Mouse (Mus musculus) MEL (cell line): ENCODE results near the gene Nucb1. TPM values are rescaled to one million over a fixed set of nuclear protein-coding genes. Genes with fewer than 3 reads are reported as not detected.

Source experiments
- DNase-seq: peaks from one replicate; pipeline ENCODE4 v3.0.0; 2011; ENCODE audit warnings: low read depth, low spot score
- H3K27ac ChIP-seq: 2 replicates; pipeline ENCODE4 v1.5.1; 2012; ENCODE audit warnings: low read depth, mild to moderate bottlenecking, control low read depth, low read length, moderate library complexity; ENCODE audit not compliant: control insufficient read depth
- H3K27me3 ChIP-seq, 2 experiments: fragments of 150-350 bp in 1 of 2; sonication (generic) in 1 of 2; 2 replicates each; pipeline ENCODE4 v1.6.1; 2012; ENCODE audit warnings: low read length in 2 of 2, mild to moderate bottlenecking in 2 of 2, improper control_type of control experiment in 1 of 2, moderate library complexity in 1 of 2; ENCODE audit not compliant: insufficient read depth in 2 of 2, control insufficient read depth in 1 of 2
- H3K36me3 ChIP-seq, 2 experiments: 2 replicates each; pipeline ENCODE4 v1.6.1; 2012 to 2014; ENCODE audit warnings: low read length in 2 of 2, improper control_type of control experiment in 1 of 2, inconsistent platforms in 1 of 2, mild to moderate bottlenecking in 1 of 2; ENCODE audit not compliant: insufficient read depth in 2 of 2, control insufficient read depth in 1 of 2
- H3K4me1 ChIP-seq, 2 experiments: fragments of 150-350 bp in 1 of 2; sonication (generic) in 1 of 2; 2 replicates each; pipeline ENCODE4 v1.6.1; 2012; ENCODE audit warnings: low read length in 2 of 2, improper control_type of control experiment in 1 of 2, mild to moderate bottlenecking in 1 of 2; ENCODE audit not compliant: insufficient read depth in 2 of 2, control insufficient read depth in 1 of 2
- H3K4me3 ChIP-seq, 2 experiments: fragments of 150-350 bp in 1 of 2; sonication (generic) in 1 of 2; 2 replicates each; pipeline ENCODE4 v1.5.1; 2012; ENCODE audit warnings: low read depth in 2 of 2, low read length in 2 of 2, mild to moderate bottlenecking in 2 of 2, moderate library complexity in 2 of 2, control low read depth in 1 of 2, improper control_type of control experiment in 1 of 2; ENCODE audit not compliant: control insufficient read depth in 1 of 2, insufficient read depth in 1 of 2
- H3K79me2 ChIP-seq: 2 replicates; pipeline ENCODE4 v1.6.1; 2012; ENCODE audit warnings: mild to moderate bottlenecking, low read length, moderate library complexity; ENCODE audit not compliant: control insufficient read depth, poor library complexity, insufficient read depth
- H3K9ac ChIP-seq: 2 replicates; pipeline ENCODE4 v1.6.1; 2012; ENCODE audit warnings: low read depth, mild to moderate bottlenecking, control low read depth, low read length, moderate library complexity; ENCODE audit not compliant: control insufficient read depth, poor library complexity, severe bottlenecking
- H3K9me3 ChIP-seq: fragments of 150-350 bp; sonication (generic); replicated peaks from 2 replicates; pipeline ENCODE4 v1.6.1; 2012; ENCODE audit warnings: mild to moderate bottlenecking, low read length, improper control_type of control experiment, moderate library complexity; ENCODE audit not compliant: insufficient read depth
- BHLHE40 ChIP-seq: IDR thresholded peaks from 2 replicates; pipeline ENCODE4 v1.6.1; 2012; ENCODE audit warnings: low read depth, mild to moderate bottlenecking, inconsistent platforms, low read length, improper control_type of control experiment, borderline replicate concordance
- CHD1 ChIP-seq: IDR thresholded peaks from 2 replicates; pipeline ENCODE4 v1.6.1; 2012; ENCODE audit warnings: low read depth, mild to moderate bottlenecking, inconsistent platforms, low read length, improper control_type of control experiment
- CHD2 ChIP-seq: IDR thresholded peaks from 2 replicates; pipeline ENCODE4 v1.6.1; 2011; ENCODE audit warnings: low read length, improper control_type of control experiment
- CTCF ChIP-seq, 3 experiments: IDR thresholded peaks in 2 of 3; conservative IDR thresholded peaks in 1 of 3; 2 replicates each; pipeline ENCODE4 v1.5.1; 2011 to 2012; ENCODE audit warnings: low read length in 3 of 3, low read depth in 2 of 3, mild to moderate bottlenecking in 2 of 3, improper control_type of control experiment in 1 of 3, inconsistent platforms in 1 of 3, mixed read lengths in 1 of 3, moderate library complexity in 1 of 3; ENCODE audit not compliant: control insufficient read depth in 1 of 3, insufficient read depth in 1 of 3, poor library complexity in 1 of 3, severe bottlenecking in 1 of 3
- E2F4 ChIP-seq: IDR thresholded peaks from 2 replicates; pipeline ENCODE4 v1.6.1; 2011; ENCODE audit warnings: low read depth, low read length, improper control_type of control experiment, borderline replicate concordance
- ELF1 ChIP-seq: IDR thresholded peaks from 2 replicates; pipeline ENCODE4 v1.6.1; 2014; ENCODE audit warnings: low read depth, mild to moderate bottlenecking, inconsistent platforms, low read length, improper control_type of control experiment, moderate library complexity
- ETS1 ChIP-seq: IDR thresholded peaks from 2 replicates; pipeline ENCODE4 v1.6.1; 2012; ENCODE audit warnings: low read depth, mild to moderate bottlenecking, inconsistent platforms, low read length, improper control_type of control experiment, moderate library complexity
- GABPA ChIP-seq: IDR thresholded peaks from 2 replicates; pipeline ENCODE4 v1.6.1; 2012; ENCODE audit warnings: low read depth, mild to moderate bottlenecking, inconsistent platforms, low read length, improper control_type of control experiment, moderate library complexity
- GATA1 ChIP-seq: IDR thresholded peaks from 2 replicates; pipeline ENCODE4 v1.6.1; 2011; ENCODE audit warnings: low read depth, low read length, improper control_type of control experiment
- HCFC1 ChIP-seq: IDR thresholded peaks from 2 replicates; pipeline ENCODE4 v1.6.1; 2012; ENCODE audit warnings: low read depth, mild to moderate bottlenecking, inconsistent platforms, low read length, improper control_type of control experiment, moderate library complexity
- JUND ChIP-seq: IDR thresholded peaks from 2 replicates; pipeline ENCODE4 v1.6.1; 2011; ENCODE audit warnings: low read depth, mild to moderate bottlenecking, improper control_type of control experiment, low read length
- KAT2A ChIP-seq: conservative IDR thresholded peaks from 2 replicates; pipeline ENCODE4 v1.6.1; 2012; ENCODE audit warnings: low read depth, low read length, improper control_type of control experiment, inconsistent platforms
- MAFK ChIP-seq: IDR thresholded peaks from 2 replicates; pipeline ENCODE4 v1.6.1; 2011; ENCODE audit warnings: low read depth, mild to moderate bottlenecking, low read length, improper control_type of control experiment, borderline replicate concordance
- MAX ChIP-seq: IDR thresholded peaks from 2 replicates; pipeline ENCODE4 v1.6.1; 2011; ENCODE audit warnings: low read length, improper control_type of control experiment
- MAZ ChIP-seq: IDR thresholded peaks from 2 replicates; pipeline ENCODE4 v1.6.1; 2012; ENCODE audit warnings: low read depth, mild to moderate bottlenecking, inconsistent platforms, low read length, improper control_type of control experiment
- MEF2A ChIP-seq: IDR thresholded peaks from 2 replicates; pipeline ENCODE4 v1.6.1; 2014; ENCODE audit warnings: low read depth, mild to moderate bottlenecking, inconsistent platforms, low read length, improper control_type of control experiment; ENCODE audit not compliant: poor library complexity, insufficient replicate concordance, severe bottlenecking; ENCODE audit errors: extremely low read depth
- MXI1 ChIP-seq: IDR thresholded peaks from 2 replicates; pipeline ENCODE4 v1.6.1; 2011; ENCODE audit warnings: mild to moderate bottlenecking, low read depth, low read length, improper control_type of control experiment
- MYB ChIP-seq: IDR thresholded peaks from 2 replicates; pipeline ENCODE4 v1.6.1; 2011; ENCODE audit warnings: mild to moderate bottlenecking, low read depth, low read length, improper control_type of control experiment
- MYC ChIP-seq: IDR thresholded peaks from 2 replicates; pipeline ENCODE4 v1.6.1; 2011; ENCODE audit warnings: low read depth, mild to moderate bottlenecking, low read length, improper control_type of control experiment, moderate library complexity
- NELFE ChIP-seq: IDR thresholded peaks from 2 replicates; pipeline ENCODE4 v1.6.1; 2011; ENCODE audit warnings: low read depth, low read length, improper control_type of control experiment
- NRF1 ChIP-seq: IDR thresholded peaks from 2 replicates; pipeline ENCODE4 v1.6.1; 2014; ENCODE audit warnings: low read depth, mild to moderate bottlenecking, inconsistent platforms, low read length, improper control_type of control experiment, moderate library complexity; ENCODE audit not compliant: poor library complexity, insufficient read depth, severe bottlenecking
- POLR2A ChIP-seq, 2 experiments: IDR thresholded peaks; 2 replicates each; pipeline ENCODE4 v1.6.1; 2011 to 2012; ENCODE audit warnings: low read length in 2 of 2, mild to moderate bottlenecking in 2 of 2, control low read depth in 1 of 2, improper control_type of control experiment in 1 of 2, low read depth in 1 of 2, moderate library complexity in 1 of 2; ENCODE audit not compliant: control insufficient read depth in 1 of 2, insufficient read depth in 1 of 2, poor library complexity in 1 of 2
- POLR2AphosphoS2 ChIP-seq: IDR thresholded peaks from 2 replicates; pipeline ENCODE4 v1.6.1; 2011; ENCODE audit warnings: low read length, improper control_type of control experiment
- POLR2AphosphoS5 ChIP-seq: IDR thresholded peaks from 2 replicates; pipeline ENCODE4 v1.6.1; 2012; ENCODE audit warnings: low read depth, borderline replicate concordance, mild to moderate bottlenecking, inconsistent platforms, low read length, moderate library complexity, mixed read lengths
- RAD21 ChIP-seq: IDR thresholded peaks from 2 replicates; pipeline ENCODE4 v1.6.1; 2011; ENCODE audit warnings: mild to moderate bottlenecking, low read depth, low read length, improper control_type of control experiment
- RCOR1 ChIP-seq: IDR thresholded peaks from 2 replicates; pipeline ENCODE4 v1.6.1; 2012; ENCODE audit warnings: low read depth, mild to moderate bottlenecking, inconsistent platforms, low read length, improper control_type of control experiment
- SIN3A ChIP-seq: IDR thresholded peaks from 2 replicates; pipeline ENCODE4 v1.6.1; 2012; ENCODE audit warnings: low read length, improper control_type of control experiment, inconsistent platforms
- SMC3 ChIP-seq: IDR thresholded peaks from 2 replicates; pipeline ENCODE4 v1.6.1; 2011; ENCODE audit warnings: low read depth, low read length, improper control_type of control experiment
- TBP ChIP-seq: IDR thresholded peaks from 2 replicates; pipeline ENCODE4 v1.8.0; 2011; ENCODE audit warnings: low read depth, low read length, improper control_type of control experiment
- TCF12 ChIP-seq: IDR thresholded peaks from 2 replicates; pipeline ENCODE4 v1.6.1; 2014; ENCODE audit warnings: low read depth, mild to moderate bottlenecking, inconsistent platforms, low read length, improper control_type of control experiment, moderate library complexity
- UBTF ChIP-seq: IDR thresholded peaks from 2 replicates; pipeline ENCODE4 v1.6.1; 2012; ENCODE audit warnings: low read depth, mild to moderate bottlenecking, inconsistent platforms, low read length, improper control_type of control experiment, moderate library complexity, borderline replicate concordance; ENCODE audit not compliant: insufficient read depth
- USF1 ChIP-seq: IDR thresholded peaks from 2 replicates; pipeline ENCODE4 v1.6.1; 2014; ENCODE audit warnings: low read depth, mild to moderate bottlenecking, inconsistent platforms, low read length, improper control_type of control experiment, moderate library complexity
- USF2 ChIP-seq, 2 experiments: IDR thresholded peaks; 2 replicates each; pipeline ENCODE4 v1.6.1; 2011 to 2012; ENCODE audit warnings: improper control_type of control experiment in 2 of 2, low read length in 2 of 2, borderline replicate concordance in 1 of 2, inconsistent platforms in 1 of 2, low read depth in 1 of 2, mild to moderate bottlenecking in 1 of 2; ENCODE audit not compliant: insufficient read depth in 1 of 2
- ZC3H11A ChIP-seq: IDR thresholded peaks from 2 replicates; pipeline ENCODE4 v1.6.1; 2012; ENCODE audit warnings: low read depth, mild to moderate bottlenecking, inconsistent platforms, low read length, improper control_type of control experiment
- ZKSCAN1 ChIP-seq: IDR thresholded peaks from 2 replicates; pipeline ENCODE4 v1.6.1; 2012; ENCODE audit warnings: low read depth, mild to moderate bottlenecking, inconsistent platforms, low read length, improper control_type of control experiment, moderate library complexity
- ZMIZ1 ChIP-seq: IDR thresholded peaks from 2 replicates; pipeline ENCODE4 v1.6.1; 2012; ENCODE audit warnings: low read depth, mild to moderate bottlenecking, inconsistent platforms, low read length, improper control_type of control experiment, moderate library complexity
- ZNF384 ChIP-seq: IDR thresholded peaks from 2 replicates; pipeline ENCODE4 v1.6.1; 2012; ENCODE audit warnings: low read depth, mild to moderate bottlenecking, inconsistent platforms, low read length, improper control_type of control experiment
- polyA plus RNA-seq, 2 experiments: library from polyadenylated mRNA; stranded (reverse) in 1 of 2; unstranded in 1 of 2; fragments of >175 nt in 1 of 2; fragments of >200 nt in 1 of 2; gene quantifications; 2 replicates each; pipeline versions ENCODE4 v1.2.1 to v1.2.4; 2012; ENCODE audit warnings: low replicate concordance in 2 of 2, low read depth in 1 of 2; ENCODE audit not compliant: insufficient read length in 2 of 2, insufficient read depth in 1 of 2, missing spikeins in 1 of 2
- total RNA-seq: library from RNA; depleted of rRNA; stranded (reverse); fragments of 300-350 nt; gene quantifications from 2 replicates; pipeline ENCODE4 v1.2.3, GENCODE M21; 2012

Nucb1 gene
- total and polyA plus RNA-seq, 3 experiments = 92.3 to 343 (median 196) TPM

GRCm38 (mm10) chr7:45451344-45451982, 58.7 kb downstream of the Nucb1 start:
- Histone ChIP-seq H3K4me1 (0 out of 4 replicates have a peak, but pooled peaks cover 0 to under 1% of the 10 kb centered on the region in 2 experiments), H3K79me2 (no peaks in the 10 kb centered on the region), H3K9ac (no peak overlapping the region), H3K9me3 (no peaks in the 10 kb centered on the region), H3K27ac (no peak overlapping the region), H3K36me3 (peaks cover 0 to 3% of the 10 kb centered on the region in 2 experiments; a peak in 1 of 4 replicates), H3K4me3 (no peak overlapping the region), H3K27me3 (no peaks in the 10 kb centered on the region)
- peak; percentile 85 for DNase-seq
- TF ChIP-seq CHD2 = no peak
- TF ChIP-seq SIN3A = peak; percentile 30; the same call in 1 of the 2 replicates
- TF ChIP-seq MXI1 = no peak
- no peak for TF ChIP-seq POLR2A (IDR thresholded peaks at IDR 0.05; ENCODE audit: control insufficient read depth in 1 of 2, insufficient read depth in 1 of 2, low read depth in 1 of 2, low read length in 2 of 2, poor library complexity in 1 of 2)
- no peak for TF ChIP-seq POLR2AphosphoS2
- no peak for TF ChIP-seq POLR2AphosphoS5
- no peak for TF ChIP-seq MAX
- no peak for TF ChIP-seq ZKSCAN1
- no peak for TF ChIP-seq UBTF
- no peak for TF ChIP-seq USF1
- no peak for TF ChIP-seq GABPA
- TF ChIP-seq BHLHE40 = no peak
- no peak for TF ChIP-seq MEF2A
- TF ChIP-seq SMC3 = peak; percentile 91
- TF ChIP-seq CTCF (IDR thresholded peaks at IDR 0.05 in 2 of 3, conservative IDR thresholded peaks at IDR 0.05 in 1 of 3; ENCODE audit: control insufficient read depth in 1 of 3, insufficient read depth in 1 of 3, low read depth in 2 of 3, low read length in 3 of 3, poor library complexity in 1 of 3, severe bottlenecking in 1 of 3) = peak; percentile 90 to 92 (median 91)
- TF ChIP-seq JUND = no peak
- TF ChIP-seq HCFC1 = no peak
- peak; percentile 70 for TF ChIP-seq ZC3H11A
- no peak for TF ChIP-seq MYC
- 0 out of 2 replicates have a peak, but pooled peaks have one; percentile 50 for TF ChIP-seq MAZ
- no peak for TF ChIP-seq USF2 (IDR thresholded peaks at IDR 0.05; ENCODE audit: borderline replicate concordance in 1 of 2, insufficient read depth in 1 of 2, low read depth in 1 of 2, low read length in 2 of 2)
- TF ChIP-seq TBP = no peak
- TF ChIP-seq RCOR1 = no peak
- no peak for TF ChIP-seq E2F4
- no peak for TF ChIP-seq CHD1
- no peak for TF ChIP-seq TCF12
- TF ChIP-seq RAD21 = peak; percentile 70
- no peak for TF ChIP-seq MAFK
- no peak for TF ChIP-seq ZNF384
- TF ChIP-seq ELF1 = no peak
- TF ChIP-seq ETS1 = no peak
- no peak for TF ChIP-seq NELFE
- TF ChIP-seq ZMIZ1 = no peak
- no peak for TF ChIP-seq MYB
- TF ChIP-seq KAT2A = no peak
- TF ChIP-seq NRF1 = no peak
- no peak for TF ChIP-seq GATA1
